Mouse (Mus musculus) forebrain, postnatal 0 days (tissue): Measurements from ENCODE around the gene Wdr82. TPM values are rescaled to one million over a fixed set of nuclear protein-coding genes. Genes with fewer than 3 reads are reported as not detected.

ENCODE experiments used
- ATAC-seq: fragments of 200-750 bp; cut with Nextera tagmentation; 2 replicates; pipeline ENCODE4 v1.8.0; 2017; ENCODE audit warnings: mild to moderate bottlenecking, moderate library complexity
- DNase-seq: peaks from one replicate; pipeline ENCODE4 v3.0.0-alpha.2; 2015
- H3K27ac ChIP-seq: fragments of 300-500 bp; sonication (generic); 2 replicates; pipeline ENCODE4 v1.5.1; 2014; ENCODE audit warnings: low read depth, mild to moderate bottlenecking, antibody characterized with exemption, low read length, moderate library complexity, mixed read lengths
- H3K27me3 ChIP-seq: fragments of 300-500 bp; sonication (generic); 2 replicates; pipeline ENCODE4 v1.6.1; 2014; ENCODE audit warnings: mild to moderate bottlenecking, low read length, mixed read lengths; ENCODE audit not compliant: insufficient read depth
- H3K36me3 ChIP-seq: fragments of 300-500 bp; sonication (generic); 2 replicates; pipeline ENCODE4 v1.6.1; 2014; ENCODE audit warnings: mild to moderate bottlenecking, moderate library complexity; ENCODE audit not compliant: insufficient read depth
- H3K4me1 ChIP-seq: fragments of 300-500 bp; sonication (generic); 2 replicates; pipeline ENCODE4 v1.6.1; 2014; ENCODE audit warnings: antibody characterized with exemption; ENCODE audit not compliant: insufficient read depth
- H3K4me2 ChIP-seq: fragments of 300-500 bp; sonication (generic); 2 replicates; pipeline ENCODE4 v1.6.1; 2014; ENCODE audit warnings: low read depth, mild to moderate bottlenecking, moderate library complexity
- H3K4me3 ChIP-seq: fragments of 300-500 bp; sonication (generic); 2 replicates; pipeline ENCODE4 v1.5.1; 2014; ENCODE audit warnings: low read depth, low read length, mixed read lengths
- H3K9ac ChIP-seq: fragments of 300-500 bp; sonication (generic); 2 replicates; pipeline ENCODE4 v1.6.1; 2014; ENCODE audit warnings: mild to moderate bottlenecking
- H3K9me3 ChIP-seq: fragments of 300-500 bp; sonication (generic); 2 replicates; pipeline ENCODE4 v1.6.1; 2016; ENCODE audit warnings: low read length
- CTCF ChIP-seq: sonication (generic); IDR thresholded peaks from 2 replicates; pipeline ENCODE4 v1.5.1; 2016; ENCODE audit warnings: antibody characterized with exemption, control low read depth, low read depth
- WGBS: fragments of 180-500 bp; shearing (Covaris S2); extraction: QIAGEN DNeasy Blood & Tissue Kit; methylation state at CpG from one replicate; pipeline ENCODE4 v1.1.7; 2014; 5-methylcytosine and 5-hydroxymethylcytosine counted together
- polyA plus RNA-seq: library from polyadenylated mRNA; unstranded; fragments of >200 nt; fragmentation: Nextera tagmentation; extraction: Ambion mirVana; gene quantifications from 2 replicates; pipeline ENCODE4 v1.2.1, GENCODE M21; 2015
- total RNA-seq: library from RNA; depleted of rRNA; stranded (reverse); fragments of >200 nt; gene quantifications from 2 replicates; pipeline ENCODE4 v1.2.3, GENCODE M21; 2014; rRNA removed

Wdr82 gene
- 216 and 261 TPM in 2 replicates for total RNA-seq
- 31.5 and 32.5 TPM in 2 replicates for polyA plus RNA-seq

DNA sequence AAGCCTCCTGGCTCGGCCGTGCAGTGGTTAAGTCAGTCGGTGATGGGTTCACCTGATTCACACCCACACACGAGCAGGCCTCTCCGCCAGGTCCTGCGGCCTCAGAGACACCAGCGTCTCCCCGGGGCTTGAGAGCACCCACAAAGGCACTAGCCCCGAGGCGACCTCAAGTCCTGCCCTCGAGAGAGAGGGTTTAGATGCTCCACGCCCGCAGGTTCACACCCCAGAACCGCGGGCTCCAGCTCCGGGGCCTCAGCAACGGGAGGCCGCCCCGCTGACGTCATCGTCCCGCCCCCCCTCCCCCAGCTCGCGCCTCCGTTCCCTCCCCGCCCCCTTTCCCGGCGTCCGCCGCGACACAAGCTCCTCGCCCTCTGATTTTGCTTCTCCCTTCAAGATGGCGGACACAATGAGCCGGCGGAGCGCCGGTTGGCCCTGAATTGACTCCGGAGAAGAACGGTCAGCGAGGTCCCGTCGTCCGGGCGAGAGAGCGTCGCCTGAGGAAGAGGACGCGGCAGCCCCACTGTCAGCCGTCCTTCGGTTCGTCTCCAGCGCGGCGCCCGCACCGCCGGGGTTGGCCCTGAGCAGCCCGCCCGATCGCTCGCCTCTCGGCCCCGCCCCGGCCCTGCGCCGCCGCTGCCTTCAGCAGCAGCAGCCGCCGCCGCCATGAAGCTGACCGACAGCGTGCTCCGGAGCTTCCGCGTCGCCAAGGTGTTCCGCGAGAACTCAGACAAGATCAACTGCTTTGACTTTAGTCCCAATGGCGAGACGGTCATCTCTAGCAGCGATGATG, at the start of gene Wdr82:
TSS of gene Wdr82 (plus strand) at position 373 of the 790 bp plus-strand sequence.
- H3K4me1 ChIP-seq: peaks cover 30% of the 10 kb centered on the region
- no peaks in the 10 kb centered on the region for H3K9me3 ChIP-seq
- WGBS: 0% methylated on average over 67 of the region's 81 CpGs
- H3K4me3 ChIP-seq: peak within 1 kb of the TSS; percentile 93
- H3K27ac ChIP-seq: peak within 1 kb of the TSS; percentile 98
- H3K9ac ChIP-seq: peak within 1 kb of the TSS; percentile 98
- peak within 1 kb of the TSS; percentile 70 for H3K4me2 ChIP-seq
- TF ChIP-seq CTCF: no peak
- DNase-seq: peak; percentile 94
- ATAC-seq: peak; percentile 94
- no peaks in the 10 kb centered on the region for H3K27me3 ChIP-seq
- H3K36me3 ChIP-seq: no peaks in the 10 kb centered on the region

- H3K4me2 ChIP-seq: no peak overlapping the region
- H3K27ac ChIP-seq: no peak overlapping the region
- H3K27me3 ChIP-seq: no peaks in the 10 kb centered on the region
- DNase-seq (peak; percentile 72), ATAC-seq (no peak; the same call in 1 of the 2 replicates)
- H3K4me3 ChIP-seq: no peak overlapping the region
- H3K36me3 ChIP-seq: no peaks in the 10 kb centered on the region
- H3K9ac ChIP-seq: no peak overlapping the region
- H3K9me3 ChIP-seq: no peaks in the 10 kb centered on the region
- 48% methylated on average over 4 of the region's 4 CpGs for WGBS
- H3K4me1 ChIP-seq: peaks cover 14% of the 10 kb centered on the region
- TF ChIP-seq CTCF: peak; percentile 84
Measured at GRCm38 (mm10) chr9:106123599-106123998, 47.1 kb upstream of the Wdr82 start.

DNA sequence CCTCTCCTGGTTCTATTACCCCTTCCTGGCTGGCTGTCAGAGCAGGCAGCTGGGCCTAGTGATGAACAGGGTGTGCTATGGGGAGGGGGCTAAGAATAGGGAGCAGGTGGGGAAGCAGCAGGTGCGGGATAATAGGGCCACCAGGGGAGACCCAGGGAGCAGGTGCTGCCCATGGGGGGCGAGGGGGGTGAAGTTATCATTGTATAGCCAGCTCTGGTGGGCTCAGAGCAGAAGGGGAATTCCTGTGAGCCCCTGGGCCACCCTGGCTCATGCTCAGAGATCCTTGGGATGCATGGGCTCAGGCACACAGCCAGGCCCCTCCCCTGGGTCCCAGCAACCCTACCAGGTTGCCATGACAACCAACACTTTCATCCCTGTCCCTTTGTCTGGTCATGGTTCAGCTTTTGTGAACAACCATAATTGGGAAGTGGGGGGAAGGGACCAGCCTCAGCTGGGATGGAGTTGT, 43.9 kb upstream of the Wdr82 start:
- ATAC-seq (peak; percentile 90), DNase-seq (peak; percentile 79)
- no peak overlapping the region for H3K4me3 ChIP-seq
- no peaks in the 10 kb centered on the region for H3K9me3 ChIP-seq
- H3K9ac ChIP-seq: no peak overlapping the region
- WGBS: 3% methylated on average over 2 of the region's 2 CpGs
- no peaks in the 10 kb centered on the region for H3K36me3 ChIP-seq
- peaks cover 10% of the 10 kb centered on the region for H3K4me1 ChIP-seq
- no peak overlapping the region for H3K4me2 ChIP-seq
- peak overlapping the region; percentile 54; the same call in 1 of the 2 replicates for H3K27ac ChIP-seq
- H3K27me3 ChIP-seq: no peaks in the 10 kb centered on the region
- no peak for TF ChIP-seq CTCF

DNA sequence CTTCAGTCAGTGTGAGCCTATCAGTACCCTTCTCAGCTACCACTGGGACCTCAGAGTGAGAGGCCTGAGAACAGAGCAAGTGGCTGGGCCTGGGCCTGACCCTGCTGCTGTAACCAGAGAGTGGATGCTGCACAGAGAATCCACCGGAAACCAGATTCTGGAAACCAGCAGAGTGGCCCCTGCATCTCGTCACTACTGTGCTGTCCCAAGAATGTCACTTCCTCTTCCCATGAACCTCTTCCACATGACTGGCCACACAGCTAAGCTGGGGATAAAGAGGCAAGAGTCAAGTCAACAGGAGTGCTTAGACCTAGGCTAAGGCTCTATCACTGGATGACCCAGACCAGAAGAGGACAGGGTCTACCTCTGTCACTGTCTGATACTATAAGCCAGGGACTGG, 41.7 kb upstream of the Wdr82 start:
- Histone ChIP-seq H3K4me3 (no peak overlapping the region), H3K36me3 (no peaks in the 10 kb centered on the region), H3K4me2 (no peak overlapping the region), H3K4me1 (peaks cover 10% of the 10 kb centered on the region), H3K27ac (no peak overlapping the region), H3K9me3 (no peaks in the 10 kb centered on the region), H3K9ac (no peak overlapping the region), H3K27me3 (no peaks in the 10 kb centered on the region)
- DNase-seq: no peak
- ATAC-seq: no peak
- 93% methylated on average over 2 of the region's 2 CpGs for WGBS
- no peak for TF ChIP-seq CTCF

GRCm38 (mm10) chr9:106130250-106130649, 40.5 kb upstream of the Wdr82 start:
- H3K4me3 ChIP-seq: no peak overlapping the region
- H3K9ac ChIP-seq: no peak overlapping the region
- H3K4me2 ChIP-seq: no peak overlapping the region
- H3K27me3 ChIP-seq: no peaks in the 10 kb centered on the region
- TF ChIP-seq CTCF: no peak
- 88% methylated on average over 7 of the region's 7 CpGs for WGBS
- H3K36me3 ChIP-seq: no peaks in the 10 kb centered on the region
- peaks cover 10% of the 10 kb centered on the region for H3K4me1 ChIP-seq
- ATAC-seq (no peak), DNase-seq (no peak)
- no peaks in the 10 kb centered on the region for H3K9me3 ChIP-seq
- no peak overlapping the region for H3K27ac ChIP-seq

DNA sequence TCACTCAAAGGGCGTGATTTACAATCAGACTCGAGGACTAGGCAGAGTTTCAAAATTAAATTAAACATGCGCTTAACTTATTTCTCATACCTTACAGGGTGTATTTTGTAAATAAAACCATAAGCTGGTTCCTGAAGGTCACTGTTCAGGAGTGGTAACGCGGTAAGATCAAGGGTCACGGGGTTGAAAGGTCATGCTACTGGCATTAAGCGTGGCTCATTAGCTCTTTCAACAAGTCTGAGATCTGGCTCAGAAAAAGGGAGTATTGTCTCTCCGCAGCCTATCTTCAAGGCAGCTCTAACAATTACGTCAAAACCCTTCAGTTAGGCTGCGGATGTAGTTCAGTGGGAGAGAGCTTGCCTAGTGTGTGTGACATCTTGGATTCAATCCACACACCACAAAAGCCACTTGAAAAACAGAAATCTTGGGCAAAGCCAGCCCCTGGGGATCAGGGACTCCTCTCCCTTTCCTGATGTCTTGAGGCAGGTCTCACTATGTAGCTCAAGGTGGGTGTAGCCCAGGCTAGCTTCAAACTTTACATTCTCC, 33.0 kb upstream of the Wdr82 start:
- H3K4me1 ChIP-seq: peaks cover 5% of the 10 kb centered on the region; the same call in 1 of the 2 replicates
- H3K4me2 ChIP-seq: no peak overlapping the region
- ATAC-seq: no peak
- no peak for TF ChIP-seq CTCF
- 24% methylated on average over 10 of the region's 10 CpGs for WGBS
- no peak overlapping the region for H3K27ac ChIP-seq
- no peaks in the 10 kb centered on the region for H3K36me3 ChIP-seq
- DNase-seq: no peak
- H3K9ac ChIP-seq: no peak overlapping the region
- H3K4me3 ChIP-seq: no peak overlapping the region
- H3K9me3 ChIP-seq: no peaks in the 10 kb centered on the region
- peaks cover 5% of the 10 kb centered on the region; the same call in 1 of the 2 replicates for H3K27me3 ChIP-seq

GRCm38 (mm10) chr9:106139763-106140162, 31.0 kb upstream of the Wdr82 start:
- Histone ChIP-seq H3K27me3 (peaks cover 5% of the 10 kb centered on the region; the same call in 1 of the 2 replicates), H3K36me3 (no peaks in the 10 kb centered on the region), H3K27ac (no peak overlapping the region), H3K9ac (no peak overlapping the region), H3K9me3 (no peaks in the 10 kb centered on the region), H3K4me1 (peaks cover 5% of the 10 kb centered on the region; the same call in 1 of the 2 replicates), H3K4me2 (no peak overlapping the region), H3K4me3 (no peak overlapping the region)
- peak; percentile 57 for DNase-seq
- WGBS: 11% methylated on average over 10 of the region's 10 CpGs
- TF ChIP-seq CTCF: no peak
- peak; percentile 14; the same call in 1 of the 2 replicates for ATAC-seq
